Mouse (Mus musculus): Measurements from ENCODE around the gene Clrn3. TPM values are rescaled to one million over a fixed set of nuclear protein-coding genes. Genes with fewer than 3 reads are reported as not detected.

Gene Clrn3
- total and polyA plus RNA-seq, 3 experiments, result not detected

DNA sequence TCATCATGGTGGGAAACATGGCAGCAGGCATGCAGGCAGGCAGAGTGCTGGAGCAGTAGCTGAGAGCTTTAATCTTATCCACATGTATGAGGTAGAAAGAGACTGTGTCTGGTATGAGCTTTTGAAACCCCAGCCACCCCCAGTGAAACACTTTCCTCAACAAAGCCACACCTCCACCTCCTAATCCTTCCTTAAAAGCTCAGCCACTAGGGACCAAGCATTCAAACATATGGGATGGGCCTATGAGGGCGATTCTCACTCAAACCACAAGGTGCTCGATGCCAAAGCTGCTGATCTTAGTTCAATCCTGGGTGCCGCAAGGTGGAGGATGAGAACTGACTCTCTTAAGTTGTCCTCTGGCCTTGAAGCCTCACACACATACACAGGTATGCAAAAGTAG, 25.1 kb upstream of the Clrn3 start:
- H3K4me2 ChIP-seq (ENCODE audit: insufficient read depth, low read depth, poor library complexity, severe bottlenecking), result no peak overlapping the region
- peak; percentile 5 for DNase-seq (ENCODE audit: extremely low read depth)
- H3K27me3 ChIP-seq (replicated peaks), result no peaks in the 10 kb centered on the region
- H3K9me3 ChIP-seq (replicated peaks; ENCODE audit: low read length), result no peaks in the 10 kb centered on the region
- no peak overlapping the region for H3K4me3 ChIP-seq (replicated peaks in 1 of 3; ENCODE audit: low read depth in 2 of 3, low read length in 2 of 3, poor library complexity in 1 of 3)
- H3K27ac ChIP-seq (ENCODE audit: insufficient read depth, low read depth), result no peak overlapping the region
- H3K4me1 ChIP-seq (ENCODE audit: control insufficient read depth in 1 of 2, insufficient read depth in 2 of 2), result peaks cover 14 to 57% of the 10 kb centered on the region in 2 experiments
- no peak for TF ChIP-seq TBP (conservative IDR thresholded peaks at IDR 0.05; ENCODE audit: low read depth, low read length)
- dilution Hi-C loops (cut with MboI; ENCODE audit: extremely low pct_ligation_motif_present, extremely low pct_unique_long_range_greater_than_20kb, low sequenced_read_pairs) (no loop called here), in situ Hi-C loops (cut with MboI; ENCODE audit: low pct_ligation_motif_present, low pct_unique_long_range_greater_than_20kb, low sequenced_read_pairs) (no loop called here)
- no peaks in the 10 kb centered on the region for H3K36me3 ChIP-seq (replicated peaks in 1 of 2; ENCODE audit: control insufficient read depth in 1 of 2, insufficient read depth in 1 of 2, low read length in 1 of 2)
- no peak overlapping the region for H3K9ac ChIP-seq (ENCODE audit: insufficient read depth, low read depth)
- H3K79me2 ChIP-seq (replicated peaks; ENCODE audit: control insufficient read depth, extremely low read depth, insufficient read depth, poor library complexity, severe bottlenecking), result no peaks in the 10 kb centered on the region

DNA sequence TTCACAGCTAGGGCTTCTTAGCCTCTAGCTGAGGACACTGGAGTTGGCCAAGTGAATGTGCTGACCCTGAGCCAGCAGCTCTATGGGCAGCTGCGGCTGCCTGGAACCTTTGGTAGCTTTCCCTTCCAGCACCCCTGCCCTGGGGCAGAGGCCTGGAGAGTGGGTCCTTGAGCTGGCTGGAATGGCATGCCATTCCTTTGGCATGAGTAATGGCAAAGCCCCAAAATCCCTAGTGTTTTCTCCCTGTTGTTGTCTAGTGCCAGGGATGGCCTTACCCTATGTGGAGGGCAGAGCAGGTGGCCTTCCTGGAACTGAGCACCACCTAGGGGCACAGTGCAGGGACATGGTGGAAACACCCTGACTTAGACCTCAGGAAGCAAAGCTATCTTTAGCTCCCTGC, 23.1 kb upstream of the Clrn3 start:
- dilution Hi-C loops (cut with MboI; ENCODE audit: extremely low pct_ligation_motif_present, extremely low pct_unique_long_range_greater_than_20kb, low sequenced_read_pairs) (no loop called here), in situ Hi-C loops (cut with MboI; ENCODE audit: low pct_ligation_motif_present, low pct_unique_long_range_greater_than_20kb, low sequenced_read_pairs) (no loop called here)
- TF ChIP-seq ZKSCAN1 (IDR thresholded peaks at IDR 0.05; ENCODE audit: borderline replicate concordance, low read depth, low read length), result no peak
- no peak for TF ChIP-seq NRF1 (IDR thresholded peaks at IDR 0.05; ENCODE audit: low read depth, low read length)
- no peak for TF ChIP-seq ETS1 (conservative IDR thresholded peaks at IDR 0.05; ENCODE audit: low read depth, low read length)
- no peak for TF ChIP-seq ZNF384 (IDR thresholded peaks at IDR 0.05; ENCODE audit: low read depth, low read length)
- TF ChIP-seq TBP (conservative IDR thresholded peaks at IDR 0.05; ENCODE audit: low read depth, low read length), result no peak
- TF ChIP-seq UBTF (IDR thresholded peaks at IDR 0.05; ENCODE audit: low read depth, low read length), result no peak
- TF ChIP-seq SIN3A (IDR thresholded peaks at IDR 0.05; ENCODE audit: low read length), result no peak
- no peak for TF ChIP-seq SMC3 (IDR thresholded peaks at IDR 0.05; ENCODE audit: low read depth, low read length)
- no peak for TF ChIP-seq MXI1 (IDR thresholded peaks at IDR 0.05; ENCODE audit: low read depth, low read length)
- H3K9me3 ChIP-seq (replicated peaks; ENCODE audit: low read length), result no peaks in the 10 kb centered on the region
- H3K4me3 ChIP-seq (replicated peaks in 1 of 3; ENCODE audit: low read depth in 2 of 3, low read length in 2 of 3, poor library complexity in 1 of 3), result no peak overlapping the region
- no peaks in the 10 kb centered on the region for H3K79me2 ChIP-seq (replicated peaks; ENCODE audit: control insufficient read depth, extremely low read depth, insufficient read depth, poor library complexity, severe bottlenecking)
- H3K4me1 ChIP-seq (ENCODE audit: control insufficient read depth in 1 of 2, insufficient read depth in 2 of 2), result peaks cover 7 to 40% of the 10 kb centered on the region in 2 experiments; a peak in 3 of 4 replicates
- no peak overlapping the region for H3K27ac ChIP-seq (ENCODE audit: insufficient read depth, low read depth)
- no peak for DNase-seq (ENCODE audit: extremely low read depth)
- H3K36me3 ChIP-seq (replicated peaks in 1 of 2; ENCODE audit: control insufficient read depth in 1 of 2, insufficient read depth in 1 of 2, low read length in 1 of 2), result no peaks in the 10 kb centered on the region
- no peak overlapping the region for H3K9ac ChIP-seq (ENCODE audit: insufficient read depth, low read depth)
- H3K4me2 ChIP-seq (ENCODE audit: insufficient read depth, low read depth, poor library complexity, severe bottlenecking), result no peak overlapping the region
- H3K27me3 ChIP-seq (replicated peaks), result no peaks in the 10 kb centered on the region

DNA sequence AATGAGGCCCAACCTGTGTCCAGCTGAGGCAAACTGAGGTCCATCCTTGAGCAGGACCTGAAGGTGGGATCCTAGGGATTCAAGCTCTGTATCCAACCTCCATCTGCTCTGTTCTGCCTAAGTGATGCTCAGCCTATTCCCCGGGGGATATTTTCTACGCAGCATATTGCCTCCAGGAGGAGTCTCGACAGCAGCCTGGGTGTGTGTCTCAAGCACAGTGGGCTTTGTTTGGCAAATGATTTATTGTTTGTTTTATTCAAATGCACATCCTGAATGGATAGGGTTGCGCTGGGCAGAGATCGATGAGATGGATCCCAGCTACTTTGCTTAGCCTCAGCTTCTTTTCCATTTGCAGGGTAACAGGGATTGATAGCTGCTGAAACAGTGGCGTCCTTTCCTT, 20.0 kb upstream of the Clrn3 start:
- dilution Hi-C loops (cut with MboI; ENCODE audit: extremely low pct_ligation_motif_present, extremely low pct_unique_long_range_greater_than_20kb, low sequenced_read_pairs) (no loop called here), in situ Hi-C loops (cut with MboI; ENCODE audit: low pct_ligation_motif_present, low pct_unique_long_range_greater_than_20kb, low sequenced_read_pairs) (no loop called here)
- no peak for TF ChIP-seq KAT2A (IDR thresholded peaks at IDR 0.05; ENCODE audit: insufficient replicate concordance, low read length)
- TF ChIP-seq ZNF384 (IDR thresholded peaks at IDR 0.05; ENCODE audit: low read depth, low read length), result no peak
- TF ChIP-seq UBTF (IDR thresholded peaks at IDR 0.05; ENCODE audit: low read depth, low read length), result no peak
- no peak for TF ChIP-seq HCFC1 (IDR thresholded peaks at IDR 0.05; ENCODE audit: low read depth, low read length)
- no peak for TF ChIP-seq ZKSCAN1 (IDR thresholded peaks at IDR 0.05; ENCODE audit: borderline replicate concordance, low read depth, low read length)
- no peak for TF ChIP-seq SMC3 (IDR thresholded peaks at IDR 0.05; ENCODE audit: low read depth, low read length)
- no peak for TF ChIP-seq USF1 (IDR thresholded peaks at IDR 0.05; ENCODE audit: low read depth, low read length)
- no peak for TF ChIP-seq PAX5 (IDR thresholded peaks at IDR 0.05; ENCODE audit: low read length)
- TF ChIP-seq TBP (conservative IDR thresholded peaks at IDR 0.05; ENCODE audit: low read depth, low read length), result no peak
- TF ChIP-seq SIN3A (IDR thresholded peaks at IDR 0.05; ENCODE audit: low read length), result no peak
- no peak for TF ChIP-seq E2F4 (IDR thresholded peaks at IDR 0.05; ENCODE audit: insufficient replicate concordance, low read depth, low read length)
- TF ChIP-seq MAFK (IDR thresholded peaks at IDR 0.05; ENCODE audit: insufficient replicate concordance, low read length), result no peak
- TF ChIP-seq MYC (IDR thresholded peaks at IDR 0.05; ENCODE audit: low read depth, low read length), result no peak
- TF ChIP-seq JUN (IDR thresholded peaks at IDR 0.05; ENCODE audit: insufficient read depth, low read depth, low read length), result no peak
- no peak for TF ChIP-seq MXI1 (IDR thresholded peaks at IDR 0.05; ENCODE audit: low read depth, low read length)
- no peak for TF ChIP-seq ELF1 (IDR thresholded peaks at IDR 0.05; ENCODE audit: low read depth, low read length)
- TF ChIP-seq ETS1 (conservative IDR thresholded peaks at IDR 0.05; ENCODE audit: low read depth, low read length), result no peak
- no peak for TF ChIP-seq CTCF (conservative IDR thresholded peaks at IDR 0.05 in 1 of 2, IDR thresholded peaks at IDR 0.05 in 1 of 2; ENCODE audit: low read depth in 2 of 2, low read length in 2 of 2)
- no peak for TF ChIP-seq NELFE (IDR thresholded peaks at IDR 0.05; ENCODE audit: low read depth, low read length)
- no peak for TF ChIP-seq ZC3H11A (IDR thresholded peaks at IDR 0.05; ENCODE audit: low read depth, low read length)

More for the DNA sequence above, 20.0 kb upstream of the Clrn3 start:
- Histone ChIP-seq H3K9ac (ENCODE audit: insufficient read depth, low read depth) (no peak overlapping the region), H3K27ac (ENCODE audit: insufficient read depth, low read depth) (no peak overlapping the region), H3K4me1 (ENCODE audit: control insufficient read depth in 1 of 2, insufficient read depth in 2 of 2) (peaks cover 5 to 30% of the 10 kb centered on the region in 2 experiments; a peak in 3 of 4 replicates), H3K9me3 (replicated peaks; ENCODE audit: low read length) (no peaks in the 10 kb centered on the region), H3K79me2 (replicated peaks; ENCODE audit: control insufficient read depth, extremely low read depth, insufficient read depth, poor library complexity, severe bottlenecking) (no peaks in the 10 kb centered on the region), H3K4me3 (replicated peaks in 1 of 3; ENCODE audit: low read depth in 2 of 3, low read length in 2 of 3, poor library complexity in 1 of 3) (no peak overlapping the region), H3K27me3 (replicated peaks) (no peaks in the 10 kb centered on the region), H3K36me3 (replicated peaks in 1 of 2; ENCODE audit: control insufficient read depth in 1 of 2, insufficient read depth in 1 of 2, low read length in 1 of 2) (no peaks in the 10 kb centered on the region), H3K4me2 (ENCODE audit: insufficient read depth, low read depth, poor library complexity, severe bottlenecking) (no peak overlapping the region)
- no peak for DNase-seq (ENCODE audit: extremely low read depth)
